Mouse (Mus musculus): Measurements from ENCODE around the gene Rcc1l. TPM values are rescaled to one million over a fixed set of nuclear protein-coding genes. Genes with fewer than 3 reads are reported as not detected.

Gene Rcc1l
- polyA plus RNA-seq, 1 experiment from 2014 or later, result 17.6 TPM

- DNase-seq (ENCODE audit: low spot score) (no peak), ATAC-seq (ENCODE audit: low FRiP score, low TSS enrichment) (no peak)
- Histone ChIP-seq H3K27ac (replicated peaks) (no peak overlapping the region), H3K27me3 (ENCODE audit: control insufficient read depth, insufficient read depth, low read length) (no peaks in the 10 kb centered on the region), H3K4me1 (replicated peaks; ENCODE audit: control insufficient read depth, insufficient read depth) (no peaks in the 10 kb centered on the region), H3K36me3 (ENCODE audit: control insufficient read depth, insufficient read depth, low read length) (no peaks in the 10 kb centered on the region), H3K4me2 (replicated peaks; ENCODE audit: low read depth) (no peak overlapping the region), H3K9me3 (ENCODE audit: control insufficient read depth, low read length) (no peaks in the 10 kb centered on the region), H3K9ac (ENCODE audit: low read length) (no peak overlapping the region; the same call in 1 of the 2 replicates), H3K4me3 (ENCODE audit: low read depth, low read length) (no peak overlapping the region)
- WGBS, result 58% methylated on average over 12 of the region's 12 CpGs
- TF ChIP-seq EP300 (optimal IDR thresholded peaks at IDR 0.05) (no peak), CTCF (IDR thresholded peaks at IDR 0.05; ENCODE audit: low read depth) (no peak)
These were observed 37.6 kb upstream of the Rcc1l start for GRCm38 (mm10) chr5:134214021-134214806.

GRCm38 (mm10) chr5:134209931-134210554 lies 33.5 kb upstream of the Rcc1l start:
- Histone ChIP-seq H3K4me1 (replicated peaks; ENCODE audit: control insufficient read depth, insufficient read depth) (no peaks in the 10 kb centered on the region), H3K9me3 (ENCODE audit: control insufficient read depth, low read length) (no peaks in the 10 kb centered on the region), H3K4me3 (ENCODE audit: low read depth, low read length) (no peak overlapping the region), H3K27ac (replicated peaks) (no peak overlapping the region), H3K27me3 (ENCODE audit: control insufficient read depth, insufficient read depth, low read length) (no peaks in the 10 kb centered on the region), H3K9ac (ENCODE audit: low read length) (no peak overlapping the region), H3K4me2 (replicated peaks; ENCODE audit: low read depth) (no peak overlapping the region), H3K36me3 (ENCODE audit: control insufficient read depth, insufficient read depth, low read length) (no peaks in the 10 kb centered on the region)
- TF ChIP-seq EP300 (optimal IDR thresholded peaks at IDR 0.05) (no peak), CTCF (IDR thresholded peaks at IDR 0.05; ENCODE audit: low read depth) (no peak; the same call in 1 of the 2 replicates)
- WGBS, result 13% methylated on average over 11 of the region's 11 CpGs
- DNase-seq (ENCODE audit: low spot score), result peak; percentile 33
- ATAC-seq (ENCODE audit: low FRiP score, low TSS enrichment), result peak; percentile 50; the same call in 1 of the 2 replicates

GRCm38 (mm10) chr5:134206721-134207120 lies 30.1 kb upstream of the Rcc1l start:
- 77% methylated on average over 10 of the region's 10 CpGs for WGBS
- Histone ChIP-seq H3K27ac (replicated peaks) (no peak overlapping the region), H3K27me3 (ENCODE audit: control insufficient read depth, insufficient read depth, low read length) (no peaks in the 10 kb centered on the region), H3K4me3 (ENCODE audit: low read depth, low read length) (no peak overlapping the region), H3K4me1 (replicated peaks; ENCODE audit: control insufficient read depth, insufficient read depth) (no peaks in the 10 kb centered on the region), H3K4me2 (replicated peaks; ENCODE audit: low read depth) (no peak overlapping the region), H3K9me3 (ENCODE audit: control insufficient read depth, low read length) (no peaks in the 10 kb centered on the region), H3K36me3 (ENCODE audit: control insufficient read depth, insufficient read depth, low read length) (no peaks in the 10 kb centered on the region; the same call in 1 of the 2 replicates), H3K9ac (ENCODE audit: low read length) (no peak overlapping the region)
- ATAC-seq (ENCODE audit: low FRiP score, low TSS enrichment) (no peak), DNase-seq (ENCODE audit: low spot score) (no peak)
- TF ChIP-seq EP300 (optimal IDR thresholded peaks at IDR 0.05), result no peak
- TF ChIP-seq CTCF (IDR thresholded peaks at IDR 0.05; ENCODE audit: low read depth), result no peak

- no peak overlapping the region for H3K4me2 ChIP-seq (replicated peaks; ENCODE audit: low read depth)
- H3K36me3 ChIP-seq (ENCODE audit: control insufficient read depth, insufficient read depth, low read length), result no peaks in the 10 kb centered on the region; the same call in none of the 2 replicates
- no peaks in the 10 kb centered on the region for H3K27me3 ChIP-seq (ENCODE audit: control insufficient read depth, insufficient read depth, low read length)
- ATAC-seq (ENCODE audit: low FRiP score, low TSS enrichment) (peak; percentile 65), DNase-seq (ENCODE audit: low spot score) (no peak)
- 71% methylated on average over 8 of the region's 8 CpGs for WGBS
- TF ChIP-seq EP300 (optimal IDR thresholded peaks at IDR 0.05), result no peak
- TF ChIP-seq CTCF (IDR thresholded peaks at IDR 0.05; ENCODE audit: low read depth), result no peak
- no peak overlapping the region for H3K9ac ChIP-seq (ENCODE audit: low read length)
- no peak overlapping the region for H3K4me3 ChIP-seq (ENCODE audit: low read depth, low read length)
- no peaks in the 10 kb centered on the region for H3K9me3 ChIP-seq (ENCODE audit: control insufficient read depth, low read length)
- H3K4me1 ChIP-seq (replicated peaks; ENCODE audit: control insufficient read depth, insufficient read depth), result no peaks in the 10 kb centered on the region
- 0 out of 2 replicates have a peak overlapping the region, but pooled peaks have one; percentile 30 for H3K27ac ChIP-seq (replicated peaks)
These were observed 17.1 kb upstream of the Rcc1l start for GRCm38 (mm10) chr5:134193664-134194063.

- Histone ChIP-seq H3K4me2 (replicated peaks; ENCODE audit: low read depth) (no peak overlapping the region), H3K9ac (ENCODE audit: low read length) (no peak overlapping the region), H3K27ac (replicated peaks) (no peak overlapping the region), H3K4me1 (replicated peaks; ENCODE audit: control insufficient read depth, insufficient read depth) (peaks cover under 1% of the 10 kb centered on the region; the same call in 1 of the 2 replicates), H3K27me3 (ENCODE audit: control insufficient read depth, insufficient read depth, low read length) (no peaks in the 10 kb centered on the region), H3K4me3 (ENCODE audit: low read depth, low read length) (no peak overlapping the region), H3K36me3 (ENCODE audit: control insufficient read depth, insufficient read depth, low read length) (no peaks in the 10 kb centered on the region; the same call in 1 of the 2 replicates), H3K9me3 (ENCODE audit: control insufficient read depth, low read length) (no peaks in the 10 kb centered on the region)
- WGBS, result 85% methylated on average over 7 of the region's 7 CpGs
- no peak for DNase-seq (ENCODE audit: low spot score)
- ATAC-seq (ENCODE audit: low FRiP score, low TSS enrichment), result no peak
- TF ChIP-seq EP300 (optimal IDR thresholded peaks at IDR 0.05), result no peak
- no peak for TF ChIP-seq CTCF (IDR thresholded peaks at IDR 0.05; ENCODE audit: low read depth)
These were observed 12.0 kb upstream of the Rcc1l start for GRCm38 (mm10) chr5:134188571-134188970.
